Mouse (Mus musculus): ENCODE measurements around the gene Srgn. TPM values are rescaled to one million over a fixed set of nuclear protein-coding genes. Genes with fewer than 3 reads are reported as not detected.
"Not testable (repeated sequence)": the region's sequence is repeated elsewhere in the genome, so short reads cannot be mapped to it uniquely, and the experiment has no call there.

Gene Srgn
- polyA plus RNA-seq, 1 experiment from 2014 or later = 57.7 TPM

GRCm38 (mm10) chr10:62476980-62477379 lies 50.3 kb downstream of the Srgn start:
- no peak overlapping the region for H3K27ac ChIP-seq
- H3K36me3 ChIP-seq = peaks cover 31% of the 10 kb centered on the region
- 78% methylated on average over 2 of the region's 2 CpGs for WGBS (ENCODE audit: insufficient replicate concordance)
- no peaks in the 10 kb centered on the region for H3K27me3 ChIP-seq (replicated peaks)
- no peak overlapping the region for H3K9ac ChIP-seq
- H3K4me1 ChIP-seq = peaks cover 8% of the 10 kb centered on the region; the same call in 1 of the 2 replicates
- H3K9me3 ChIP-seq (replicated peaks) = no peaks in the 10 kb centered on the region
- no peak for ATAC-seq
- H3K4me3 ChIP-seq = no peak overlapping the region
- no peak overlapping the region for H3K4me2 ChIP-seq

- Histone ChIP-seq H3K27me3 (replicated peaks) (no peaks in the 10 kb centered on the region), H3K9me3 (replicated peaks) (no peaks in the 10 kb centered on the region), H3K36me3 (peaks cover 34% of the 10 kb centered on the region), H3K9ac (no peak overlapping the region), H3K4me3 (no peak overlapping the region), H3K4me2 (no peak overlapping the region), H3K4me1 (peaks cover 10% of the 10 kb centered on the region; the same call in 1 of the 2 replicates), H3K27ac (no peak overlapping the region)
- ATAC-seq = no peak
- 88% methylated on average over 10 of the region's 10 CpGs for WGBS (ENCODE audit: insufficient replicate concordance)
Observed at GRCm38 (mm10) chr10:62474944-62475343, 52.3 kb downstream of the Srgn start.

- H3K4me2 ChIP-seq = no peak overlapping the region
- no peaks in the 10 kb centered on the region for H3K9me3 ChIP-seq (replicated peaks)
- H3K27ac ChIP-seq = no peak overlapping the region
- no peak overlapping the region for H3K4me3 ChIP-seq
- no peak overlapping the region for H3K9ac ChIP-seq
- WGBS (ENCODE audit: insufficient replicate concordance) = 67% methylated on average over 5 of the region's 5 CpGs
- H3K4me1 ChIP-seq = peaks cover 5% of the 10 kb centered on the region; the same call in 1 of the 2 replicates
- no peaks in the 10 kb centered on the region for H3K27me3 ChIP-seq (replicated peaks)
- ATAC-seq = no peak
- peaks cover 48% of the 10 kb centered on the region for H3K36me3 ChIP-seq
Observed at GRCm38 (mm10) chr10:62471105-62471504, 56.1 kb downstream of the Srgn start.

- WGBS (ENCODE audit: insufficient replicate concordance) = 86% methylated on average over 4 of the region's 4 CpGs
- H3K36me3 ChIP-seq = peaks cover 37% of the 10 kb centered on the region
- no peak overlapping the region for H3K9ac ChIP-seq
- no peak overlapping the region for H3K27ac ChIP-seq
- H3K4me2 ChIP-seq = no peak overlapping the region
- H3K9me3 ChIP-seq (replicated peaks) = no peaks in the 10 kb centered on the region
- ATAC-seq = no peak
- peaks cover 5% of the 10 kb centered on the region; the same call in 1 of the 2 replicates for H3K4me1 ChIP-seq
- no peaks in the 10 kb centered on the region for H3K27me3 ChIP-seq (replicated peaks)
- H3K4me3 ChIP-seq = no peak overlapping the region
Observed at GRCm38 (mm10) chr10:62469736-62470135, 57.5 kb downstream of the Srgn start.

GRCm38 (mm10) chr10:62461321-62461720 lies 65.9 kb downstream of the Srgn start:
- ATAC-seq = no peak
- Histone ChIP-seq H3K27me3 (replicated peaks) (no peaks in the 10 kb centered on the region), H3K9me3 (replicated peaks) (no peaks in the 10 kb centered on the region), H3K9ac (no peak overlapping the region), H3K27ac (no peak overlapping the region), H3K4me2 (no peak overlapping the region), H3K4me3 (no peak overlapping the region), H3K4me1 (no peaks in the 10 kb centered on the region), H3K36me3 (peaks cover 78% of the 10 kb centered on the region)

- not testable (repeated sequence) for H3K27me3 ChIP-seq (replicated peaks); H3K27ac ChIP-seq; ATAC-seq; H3K4me3 ChIP-seq; H3K9me3 ChIP-seq (replicated peaks); H3K4me2 ChIP-seq; H3K9ac ChIP-seq
- peaks cover 37% of the 10 kb centered on the region for H3K4me1 ChIP-seq
- peaks cover 46% of the 10 kb centered on the region for H3K36me3 ChIP-seq
- 57% methylated on average over 11 of the region's 11 CpGs for WGBS (ENCODE audit: insufficient replicate concordance)
Observed at GRCm38 (mm10) chr10:62452001-62452400, 75.2 kb downstream of the Srgn start.

- Histone ChIP-seq H3K27me3 (replicated peaks) (no peaks in the 10 kb centered on the region), H3K36me3 (peaks cover 48% of the 10 kb centered on the region), H3K27ac (peak overlapping the region; percentile 85), H3K4me1 (peaks cover 37% of the 10 kb centered on the region), H3K4me2 (peak overlapping the region; percentile 76), H3K4me3 (peak overlapping the region; percentile 100), H3K9ac (peak overlapping the region; percentile 97), H3K9me3 (replicated peaks) (no peaks in the 10 kb centered on the region)
- 31% methylated on average over 18 of the region's 18 CpGs for WGBS (ENCODE audit: insufficient replicate concordance)
- ATAC-seq = peak; percentile 46; the same call in 1 of the 2 replicates
Observed at GRCm38 (mm10) chr10:62450280-62450640, 77.0 kb downstream of the Srgn start.

- H3K4me3 ChIP-seq = peak within 1 kb of the TSS; percentile 100
- ATAC-seq = peak; percentile 80
- peak within 1 kb of the TSS; percentile 97 for H3K9ac ChIP-seq
- peaks cover 50% of the 10 kb centered on the region for H3K36me3 ChIP-seq
- peak within 1 kb of the TSS; percentile 76 for H3K4me2 ChIP-seq
- WGBS (ENCODE audit: insufficient replicate concordance) = 1% methylated on average over 73 of the region's 73 CpGs
- peak within 1 kb of the TSS; percentile 85 for H3K27ac ChIP-seq
- no peaks in the 10 kb centered on the region for H3K27me3 ChIP-seq (replicated peaks)
- H3K4me1 ChIP-seq = peaks cover 37% of the 10 kb centered on the region
- H3K9me3 ChIP-seq (replicated peaks) = no peaks in the 10 kb centered on the region
Observed at GRCm38 (mm10) chr10:62449364-62450279, 77.6 kb downstream of the Srgn start, which contains the start of the genes 4930507D05Rik and Supv3l1. Gene 4930507D05Rik, plus strand, starts transcription at chr10:62449489. Gene Supv3l1, minus strand, starts transcription at chr10:62449738.

Other genes starting within 250 kb of the Srgn start
- gene Hk1, start 147.5 kb downstream of the Srgn start, polyA plus RNA-seq (2016; fragmentation: Nextera tagmentation; extraction: Ambion mirVana) = 130 and 131 TPM in 2 replicates
- 6.9 and 7.8 TPM in 2 replicates for gene Hkdc1, start 105.0 kb downstream of the Srgn start, polyA plus RNA-seq (2016; fragmentation: Nextera tagmentation; extraction: Ambion mirVana)
- 0.14 and 0.51 TPM in 2 replicates for gene 4930507D05Rik, start 78.0 kb downstream of the Srgn start, polyA plus RNA-seq (2016; fragmentation: Nextera tagmentation; extraction: Ambion mirVana)
- 25.4 and 30.7 TPM in 2 replicates for gene Supv3l1, start 77.7 kb downstream of the Srgn start, polyA plus RNA-seq (2016; fragmentation: Nextera tagmentation; extraction: Ambion mirVana)
- gene Vps26a, start 40.6 kb downstream of the Srgn start, polyA plus RNA-seq (2016; fragmentation: Nextera tagmentation; extraction: Ambion mirVana) = 59.8 and 59.9 TPM in 2 replicates
- gene Kif1bp, start 51.0 kb upstream of the Srgn start, polyA plus RNA-seq (2016; fragmentation: Nextera tagmentation; extraction: Ambion mirVana) = 20.0 and 21.1 TPM in 2 replicates
- gene Ddx21, start 74.8 kb upstream of the Srgn start, polyA plus RNA-seq (2016; fragmentation: Nextera tagmentation; extraction: Ambion mirVana) = 38.3 and 40.6 TPM in 2 replicates
- gene Ddx50, start 123.8 kb upstream of the Srgn start, polyA plus RNA-seq (2016; fragmentation: Nextera tagmentation; extraction: Ambion mirVana) = 59.0 and 59.4 TPM in 2 replicates
- 0.30 and 0.57 TPM in 2 replicates for gene Stox1, start 198.7 kb upstream of the Srgn start, polyA plus RNA-seq (2016; fragmentation: Nextera tagmentation; extraction: Ambion mirVana)